Mouse (Mus musculus) MEL (cell line): Measurements from ENCODE around the gene Cltb.

Source experiments
- E2F4 ChIP-seq: IDR thresholded peaks from 2 replicates; pipeline ENCODE4 v1.6.1; 2011; ENCODE audit warnings: low read depth, low read length, improper control_type of control experiment, borderline replicate concordance
- EP300 ChIP-seq, 2 experiments: IDR thresholded peaks; 2 replicates each; pipeline ENCODE4 v1.6.1; 2011; ENCODE audit warnings: improper control_type of control experiment in 2 of 2, low read length in 2 of 2, low read depth in 1 of 2, mild to moderate bottlenecking in 1 of 2

GRCm38 (mm10) chr13:54635011-54635410 lies 23.9 kb upstream of the Cltb start:
- TF ChIP-seq EP300 (IDR thresholded peaks at IDR 0.05; ENCODE audit: low read depth in 1 of 2, low read length in 2 of 2): no peak
- TF ChIP-seq E2F4: no peak
